Mouse (Mus musculus) retina, embryonic 14.5 days (tissue): ENCODE results near the gene Fuz.
"Not testable (repeated sequence)": the region's sequence is repeated elsewhere in the genome, so short reads cannot be mapped to it uniquely, and the experiment has no call there.

ENCODE experiments used
- DNase-seq: peaks from one replicate; pipeline ENCODE4 v3.0.0-alpha.2; 2015; ENCODE audit warnings: low spot score

The Fuz gene

GRCm38 (mm10) chr7:44860576-44861428, 35.1 kb upstream of the Fuz start:
- DNase-seq = peak; percentile 89

- DNase-seq = no peak
Observed at GRCm38 (mm10) chr7:44861429-44861816, 34.5 kb upstream of the Fuz start.

- DNase-seq = no peak
Observed at GRCm38 (mm10) chr7:44862434-44862833, 33.4 kb upstream of the Fuz start.

- no peak for DNase-seq
Observed at GRCm38 (mm10) chr7:44863210-44863609, 32.7 kb upstream of the Fuz start.

- DNase-seq = no peak
Observed at GRCm38 (mm10) chr7:44863982-44864494, 31.8 kb upstream of the Fuz start.

GRCm38 (mm10) chr7:44864595-44865542, 31.0 kb upstream of the Fuz start:
- no peak for DNase-seq

GRCm38 (mm10) chr7:44866276-44867009, 29.4 kb upstream of the Fuz start:
- DNase-seq = peak; percentile 34

GRCm38 (mm10) chr7:44867010-44867702, 28.7 kb upstream of the Fuz start:
- DNase-seq = no peak

GRCm38 (mm10) chr7:44867802-44868201, 28.1 kb upstream of the Fuz start:
- DNase-seq = no peak

- DNase-seq = no peak
Observed at GRCm38 (mm10) chr7:44868465-44868864, 27.4 kb upstream of the Fuz start.

GRCm38 (mm10) chr7:44868919-44869696, 26.8 kb upstream of the Fuz start:
- peak; percentile 67 for DNase-seq

GRCm38 (mm10) chr7:44869697-44870528, 26.0 kb upstream of the Fuz start, which contains the start of gene Ptov1:
TSS of gene Ptov1 (minus strand) at chr7:44869788.
- peak; percentile 96 for DNase-seq

GRCm38 (mm10) chr7:44870614-44871013, 25.3 kb upstream of the Fuz start:
- no peak for DNase-seq

- DNase-seq = no peak
Observed at GRCm38 (mm10) chr7:44871181-44871580, 24.7 kb upstream of the Fuz start.

GRCm38 (mm10) chr7:44871774-44872173, 24.1 kb upstream of the Fuz start:
- DNase-seq = not testable (repeated sequence)

GRCm38 (mm10) chr7:44877833-44878232, 18.0 kb upstream of the Fuz start:
- no peak for DNase-seq

- no peak for DNase-seq
Observed at GRCm38 (mm10) chr7:44883036-44883435, 12.8 kb upstream of the Fuz start.

- no peak for DNase-seq
Observed at GRCm38 (mm10) chr7:44884637-44885036, 11.2 kb upstream of the Fuz start.

GRCm38 (mm10) chr7:44886964-44887363, 8.9 kb upstream of the Fuz start:
- DNase-seq = no peak
